Mouse (Mus musculus): ENCODE results near the gene Arhgap30. TPM values are rescaled to one million over a fixed set of nuclear protein-coding genes. Genes with fewer than 3 reads are reported as not detected.

The Arhgap30 gene
- 148 TPM for polyA plus RNA-seq (2017; shearing (Covaris generic))

DNA sequence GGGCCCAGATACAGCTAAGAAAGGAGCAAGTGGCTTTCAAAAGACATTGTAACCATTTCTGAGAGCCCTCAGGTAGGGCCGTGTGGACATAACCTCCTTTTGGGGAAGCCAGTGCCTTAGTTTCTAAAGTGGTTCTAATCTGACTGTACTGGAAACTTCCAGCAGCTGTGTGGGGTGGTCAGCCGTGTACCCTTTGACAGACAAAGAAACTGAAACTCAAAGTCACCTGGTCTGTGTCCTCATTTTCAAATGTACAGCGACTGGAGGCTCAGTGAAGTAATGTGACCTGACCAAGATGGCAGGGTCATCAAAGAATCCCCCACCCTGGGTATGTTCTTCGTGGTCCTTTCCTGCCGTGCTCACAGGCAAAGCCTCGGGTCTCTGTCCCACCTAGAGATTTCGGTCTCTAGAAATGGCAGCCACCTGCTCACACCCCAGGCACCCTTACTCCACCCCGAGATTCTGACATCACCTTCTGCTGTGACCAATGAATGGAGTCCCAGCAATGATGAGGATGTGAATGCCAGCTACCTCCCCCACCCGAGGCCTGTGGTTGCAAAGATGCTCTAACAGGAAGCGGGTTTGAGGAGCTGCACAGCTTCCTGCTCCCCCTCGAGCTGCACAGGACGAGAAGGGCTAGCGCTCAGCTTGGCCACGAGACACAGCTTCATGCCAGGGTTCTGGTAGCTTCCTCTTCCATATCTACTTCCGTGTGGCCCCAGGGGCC is at the start of gene Arhgap30:
Gene Arhgap30, plus strand, starts transcription at position 579 of the 727 bp plus-strand sequence.

DNA sequence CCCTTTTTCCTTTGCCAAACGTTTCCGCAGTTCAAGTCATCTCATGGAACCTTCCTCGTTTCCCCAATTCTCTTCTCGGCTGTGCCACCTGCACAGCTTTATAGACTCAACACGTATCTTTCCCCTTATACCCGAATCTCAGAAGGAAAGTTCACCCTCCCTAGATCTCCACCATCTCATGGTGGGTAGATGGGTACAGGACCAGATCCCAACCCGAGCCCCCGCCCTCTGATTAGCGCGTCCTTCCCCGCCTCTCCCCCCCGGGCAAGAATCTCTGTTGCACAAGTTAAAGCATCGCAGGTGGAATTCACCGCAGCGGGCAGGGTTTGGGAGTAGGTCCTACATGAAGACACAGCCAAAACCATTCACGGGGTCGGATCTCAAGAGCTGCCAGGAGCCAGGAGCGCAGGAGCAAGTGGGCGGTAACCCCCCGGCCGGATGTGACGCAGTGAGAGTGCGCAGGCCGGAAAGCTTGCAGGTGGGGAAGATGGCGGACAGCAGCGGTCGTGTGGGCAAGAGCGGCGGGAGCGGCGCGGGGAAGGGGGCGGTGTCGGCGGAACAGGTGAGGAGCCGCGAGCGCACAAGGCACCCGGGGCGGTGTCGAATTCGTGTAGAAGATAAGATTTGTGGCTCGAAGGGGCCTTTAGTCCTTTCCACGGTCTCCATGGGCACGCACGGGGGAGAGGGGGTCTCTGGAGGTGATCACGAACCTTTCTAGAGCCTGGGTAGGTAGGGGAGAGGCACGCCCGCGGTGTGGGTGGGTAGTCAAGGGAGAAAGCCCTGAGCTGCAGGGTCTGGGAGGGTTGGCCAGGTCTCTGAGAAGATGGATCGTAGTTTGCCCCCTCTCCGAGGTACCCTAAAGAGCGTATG is 43.3 kb upstream of the Arhgap30 start, which contains the start of the genes Nit1 and Pfdn2:
Gene Nit1, minus strand, starts transcription at position 422 of the 870 bp plus-strand sequence.
Gene Pfdn2, plus strand, starts transcription at position 446 of the 870 bp plus-strand sequence.

DNA sequence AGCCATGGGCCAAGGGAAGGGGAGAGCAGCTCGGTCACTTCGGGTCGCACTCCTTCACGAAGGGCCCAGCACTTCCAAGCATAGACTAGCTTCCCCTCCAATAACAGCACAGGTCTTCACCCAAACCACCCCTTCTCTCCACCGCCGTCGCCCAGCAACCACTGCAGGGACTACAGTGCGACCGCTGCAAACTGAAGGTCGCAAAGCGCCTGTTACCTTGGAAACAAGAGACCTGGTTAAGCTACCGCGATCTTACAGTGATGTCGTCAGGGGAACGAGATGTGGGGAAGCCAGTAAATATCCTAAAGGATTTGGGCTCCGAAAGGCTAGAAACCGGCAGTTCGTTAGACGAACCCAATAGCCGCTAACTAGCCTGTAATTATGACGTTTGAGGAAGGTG is 28.1 kb upstream of the Arhgap30 start, which contains the start of gene Klhdc9:
Gene Klhdc9, minus strand, starts transcription at position 143 of the 400 bp plus-strand sequence.

DNA sequence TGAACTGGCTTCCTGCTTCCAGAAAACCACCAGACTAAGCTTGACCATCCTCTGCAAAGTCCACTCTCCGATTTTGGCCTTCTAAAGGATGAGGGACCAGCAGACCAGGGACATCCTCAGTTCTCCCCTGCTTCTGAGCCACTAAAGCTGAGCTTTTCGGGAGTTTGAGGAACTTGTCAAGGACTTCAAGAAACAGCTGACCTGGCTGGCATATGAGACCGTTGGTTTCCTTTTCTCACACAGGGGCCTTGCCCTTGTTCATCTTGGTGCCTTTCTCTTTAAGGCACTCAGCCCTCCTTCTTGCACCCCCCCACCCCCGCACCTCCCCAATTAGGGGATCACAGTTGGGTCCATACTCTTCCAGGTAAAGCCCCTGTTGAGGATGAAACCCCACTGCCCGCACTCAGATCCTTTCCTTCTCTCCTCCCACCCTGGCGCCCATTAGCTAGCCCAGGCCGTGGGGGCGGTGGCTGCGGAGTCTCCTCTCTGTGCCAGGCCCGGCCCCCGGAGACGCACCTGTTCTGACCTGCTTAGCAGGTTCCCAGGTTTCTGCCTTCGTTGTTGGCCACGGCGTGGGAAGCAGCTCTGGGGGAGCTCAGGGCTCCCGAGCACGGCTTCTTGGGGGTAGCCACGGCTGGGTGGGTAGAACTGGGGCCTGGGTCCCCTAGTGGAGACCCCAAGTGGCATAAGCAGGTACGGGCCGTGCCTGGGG is 18.8 kb upstream of the Arhgap30 start, which contains the start of gene Nectin4:
Gene Nectin4, plus strand, starts transcription at position 255 of the 712 bp plus-strand sequence.

DNA sequence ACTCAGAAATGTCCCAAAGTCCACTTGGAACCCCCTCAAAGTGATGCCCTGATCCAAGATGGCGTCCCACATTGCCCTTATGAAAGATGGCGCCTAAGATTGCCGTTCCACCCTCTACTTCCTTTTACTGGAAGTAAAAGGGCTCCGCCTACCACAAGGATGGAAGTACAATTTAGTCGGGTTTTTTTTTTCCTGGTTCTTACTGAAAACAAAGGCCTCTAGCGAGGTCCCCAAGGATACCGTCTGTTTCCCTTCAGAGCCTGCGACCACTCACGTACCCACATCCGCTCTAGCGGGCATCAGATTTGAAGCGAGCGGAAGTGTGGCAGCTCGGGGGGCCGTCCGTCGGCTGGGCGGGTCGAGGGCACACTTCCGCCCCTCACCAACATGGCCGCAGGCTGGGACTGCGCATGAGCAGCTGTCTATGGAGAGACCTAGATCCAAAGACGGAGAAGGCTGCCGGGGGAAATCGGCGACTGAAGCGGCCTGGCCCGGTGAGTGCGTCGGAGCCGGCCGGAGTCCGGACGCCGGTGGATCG is 22.3 kb downstream of the Arhgap30 start, which contains the start of gene Usf1:
Gene Usf1, plus strand, starts transcription at position 367 of the 538 bp plus-strand sequence.

DNA sequence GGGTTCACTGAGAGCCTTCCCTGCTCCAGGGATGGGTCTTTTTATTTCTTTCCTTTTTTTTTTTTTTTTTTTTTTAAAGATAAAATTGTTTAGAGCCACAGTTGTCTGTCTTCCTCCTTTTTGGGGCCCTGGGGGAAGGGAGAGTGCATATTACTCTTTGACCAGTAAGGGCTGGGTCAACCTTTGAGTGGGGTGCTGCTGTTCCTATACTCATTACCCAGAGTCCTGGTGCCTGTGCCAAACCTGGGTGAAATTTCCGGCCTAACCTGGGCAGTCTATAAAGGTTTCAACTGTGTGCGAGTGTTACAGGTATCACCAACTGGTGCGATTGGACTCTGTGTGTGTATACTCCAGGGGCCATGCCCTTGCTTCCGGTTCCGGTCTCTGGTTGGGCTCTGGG is 29.9 kb downstream of the Arhgap30 start, which contains the start of gene Tstd1:
Gene Tstd1, plus strand, starts transcription at position 213 of the 400 bp plus-strand sequence.

DNA sequence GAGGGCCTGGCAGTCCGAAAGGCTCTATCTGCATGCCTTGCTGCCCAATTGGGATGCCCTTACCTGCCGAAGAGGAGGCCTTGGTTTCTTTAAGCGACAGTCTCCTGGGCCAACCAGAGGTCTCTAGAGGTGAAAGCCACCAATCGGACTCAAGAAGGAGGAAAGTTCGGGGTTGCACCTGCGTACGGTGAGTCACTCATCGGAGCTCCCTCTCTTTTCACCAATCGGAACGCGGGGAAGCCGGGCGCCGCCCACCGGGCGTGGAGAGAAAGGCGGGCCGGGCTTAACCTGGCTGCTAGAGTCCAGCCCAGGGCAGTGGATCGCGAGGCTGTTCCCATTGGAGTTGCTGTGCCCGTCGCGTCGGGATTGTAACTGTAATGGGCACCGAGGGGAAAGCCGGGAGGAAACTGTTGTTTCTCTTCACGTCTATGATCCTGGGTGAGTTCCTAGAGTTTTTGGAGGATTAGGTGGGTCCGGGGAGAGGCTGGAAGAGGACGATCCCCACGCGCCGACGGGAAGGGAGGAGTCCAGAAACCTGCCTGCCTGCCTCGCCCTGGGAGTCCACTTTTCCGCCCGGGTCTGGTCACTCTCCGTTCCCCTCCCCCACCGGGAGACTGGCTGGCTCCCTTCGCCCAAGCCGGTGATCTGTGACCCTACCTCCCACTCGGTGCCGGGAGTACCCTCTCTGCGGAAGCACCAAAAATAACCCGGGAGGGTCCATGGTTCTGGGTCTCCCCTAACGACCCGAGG is 48.7 kb downstream of the Arhgap30 start, which contains the start of gene F11r:
Gene F11r, plus strand, starts transcription at position 272 of the 750 bp plus-strand sequence.

Other genes starting within 250 kb of the Arhgap30 start
- gene Sdhc, start 238.4 kb upstream of the Arhgap30 start, polyA plus RNA-seq (2017; shearing (Covaris generic)), result 112 TPM
- gene Mpz, start 238.2 kb upstream of the Arhgap30 start, polyA plus RNA-seq (2017; shearing (Covaris generic)), result not detected
- not detected for gene Pcp4l1, start 192.7 kb upstream of the Arhgap30 start, polyA plus RNA-seq (2017; shearing (Covaris generic))
- 0.15 TPM for gene Nr1i3, start 175.0 kb upstream of the Arhgap30 start, polyA plus RNA-seq (2017; shearing (Covaris generic))
- gene Tomm40l, start 166.4 kb upstream of the Arhgap30 start, polyA plus RNA-seq (2017; shearing (Covaris generic)), result 26.0 TPM
- gene Apoa2, start 163.9 kb upstream of the Arhgap30 start, polyA plus RNA-seq (2017; shearing (Covaris generic)), result not detected
- gene Fcer1g, start 154.6 kb upstream of the Arhgap30 start, polyA plus RNA-seq (2017; shearing (Covaris generic)), result not detected
- 0.69 TPM for gene Adamts4, start 138.5 kb upstream of the Arhgap30 start, polyA plus RNA-seq (2017; shearing (Covaris generic))
- 99.2 TPM for gene Ndufs2, start 137.6 kb upstream of the Arhgap30 start, polyA plus RNA-seq (2017; shearing (Covaris generic))
- 44.1 TPM for gene B4galt3, start 118.6 kb upstream of the Arhgap30 start, polyA plus RNA-seq (2017; shearing (Covaris generic))
- 62.5 TPM for gene Ppox, start 107.8 kb upstream of the Arhgap30 start, polyA plus RNA-seq (2017; shearing (Covaris generic))
- 51.2 TPM for gene Usp21, start 101.0 kb upstream of the Arhgap30 start, polyA plus RNA-seq (2017; shearing (Covaris generic))
- 55.5 TPM for gene Ufc1, start 93.9 kb upstream of the Arhgap30 start, polyA plus RNA-seq (2017; shearing (Covaris generic))
- 28.1 TPM for gene Dedd, start 59.8 kb upstream of the Arhgap30 start, polyA plus RNA-seq (2017; shearing (Covaris generic))
- 26.6 TPM for gene Nit1, start 43.3 kb upstream of the Arhgap30 start, polyA plus RNA-seq (2017; shearing (Covaris generic))
- gene Pfdn2, start 43.3 kb upstream of the Arhgap30 start, polyA plus RNA-seq (2017; shearing (Covaris generic)), result 113 TPM
- gene Klhdc9, start 28.2 kb upstream of the Arhgap30 start, polyA plus RNA-seq (2017; shearing (Covaris generic)), result not detected
- gene Nectin4, start 18.9 kb upstream of the Arhgap30 start, polyA plus RNA-seq (2017; shearing (Covaris generic)), result 0.24 TPM
- gene Usf1, start 22.4 kb downstream of the Arhgap30 start, polyA plus RNA-seq (2017; shearing (Covaris generic)), result 56.8 TPM
- gene Tstd1, start 29.9 kb downstream of the Arhgap30 start, polyA plus RNA-seq (2017; shearing (Covaris generic)), result not detected
- gene F11r, start 48.6 kb downstream of the Arhgap30 start, polyA plus RNA-seq (2017; shearing (Covaris generic)), result 0.56 TPM
- 5.7 TPM for gene Alyref2, start 114.5 kb downstream of the Arhgap30 start, polyA plus RNA-seq (2017; shearing (Covaris generic))
- gene Itln1, start 146.3 kb downstream of the Arhgap30 start, polyA plus RNA-seq (2017; shearing (Covaris generic)), result not detected
- 0.65 TPM for gene Cd244a, start 170.2 kb downstream of the Arhgap30 start, polyA plus RNA-seq (2017; shearing (Covaris generic))
- 118 TPM for gene Ly9, start 218.5 kb downstream of the Arhgap30 start, polyA plus RNA-seq (2017; shearing (Covaris generic))

Measured in effector memory CD4-positive, alpha-beta T cell, adult 7 months (primary cell).